Mouse (Mus musculus) heart, embryonic 14.5 days (tissue): ENCODE data around the gene 0610030E20Rik. TPM values are rescaled to one million over a fixed set of nuclear protein-coding genes. Genes with fewer than 3 reads are reported as not detected.
A peak's percentile ranks its signal among the peaks of the same experiment; 100 is the strongest.

Experiments used
- ATAC-seq: fragments of 200-750 bp; cut with Nextera tagmentation; 2 replicates; pipeline ENCODE4 v1.8.0; 2017; ENCODE audit warnings: low read depth, moderate TSS enrichment; ENCODE audit not compliant: insufficient number of reproducible peaks, insufficient read depth, low FRiP score
- H3K27ac ChIP-seq, 2 experiments: fragments of 200-500 bp in 1 of 2; fragments of 300-500 bp in 1 of 2; sonication (generic) in 1 of 2; replicated peaks in 1 of 2; 2 replicates each; pipeline ENCODE4 v1.5.1; 2012 to 2014; ENCODE audit warnings: low read depth in 2 of 2, low read length in 2 of 2, control low read depth in 1 of 2, mild to moderate bottlenecking in 1 of 2, mixed read lengths in 1 of 2; ENCODE audit not compliant: control insufficient read depth in 1 of 2, insufficient read depth in 1 of 2
- H3K27me3 ChIP-seq: fragments of 300-500 bp; sonication (generic); 2 replicates; pipeline ENCODE4 v1.6.1; 2014; ENCODE audit warnings: mild to moderate bottlenecking, low read length, control low read depth; ENCODE audit not compliant: control insufficient read depth, insufficient read depth
- H3K36me3 ChIP-seq: fragments of 300-500 bp; sonication (generic); 2 replicates; pipeline ENCODE4 v1.6.1; 2014; ENCODE audit warnings: mild to moderate bottlenecking, control low read depth, low read length, mixed read lengths; ENCODE audit not compliant: control insufficient read depth, insufficient read depth
- H3K4me1 ChIP-seq, 2 experiments: fragments of 200-500 bp in 1 of 2; fragments of 300-500 bp in 1 of 2; sonication (generic) in 1 of 2; 2 replicates each; pipeline ENCODE4 v1.6.1; 2012 to 2014; ENCODE audit warnings: low read length in 2 of 2, control low read depth in 1 of 2, mixed read lengths in 1 of 2; ENCODE audit not compliant: control insufficient read depth in 2 of 2, insufficient read depth in 2 of 2
- H3K4me2 ChIP-seq: fragments of 300-500 bp; sonication (generic); 2 replicates; pipeline ENCODE4 v1.6.1; 2014; ENCODE audit warnings: mild to moderate bottlenecking, low read length
- H3K4me3 ChIP-seq, 2 experiments: fragments of 200-500 bp in 1 of 2; fragments of 300-500 bp in 1 of 2; sonication (generic) in 1 of 2; 2 replicates each; pipeline ENCODE4 v1.5.1; 2012 to 2014; ENCODE audit warnings: low read length in 2 of 2, mild to moderate bottlenecking in 2 of 2, control low read depth in 1 of 2, low read depth in 1 of 2, moderate library complexity in 1 of 2; ENCODE audit not compliant: control insufficient read depth in 1 of 2, insufficient read depth in 1 of 2
- H3K9ac ChIP-seq: fragments of 300-500 bp; sonication (generic); 2 replicates; pipeline ENCODE4 v1.6.1; 2014; ENCODE audit warnings: mild to moderate bottlenecking, low read length
- H3K9me3 ChIP-seq: fragments of 300-500 bp; sonication (generic); 2 replicates; pipeline ENCODE4 v1.6.1; 2016; ENCODE audit warnings: low read length, control low read depth; ENCODE audit not compliant: control insufficient read depth
- WGBS: fragments of 180-500 bp; shearing (Covaris S2); extraction: QIAGEN DNeasy Blood & Tissue Kit; methylation state at CpG from one replicate; pipeline ENCODE4 v1.1.7; 2014; 5-methylcytosine and 5-hydroxymethylcytosine counted together
- polyA plus RNA-seq: library from polyadenylated mRNA; unstranded; fragments of >200 nt; fragmentation: Nextera tagmentation; extraction: Ambion mirVana; gene quantifications from 2 replicates; pipeline ENCODE4 v1.2.1, GENCODE M21; 2014

Gene 0610030E20Rik
- polyA plus RNA-seq, 1 experiment from 2014 or later, result 13.8 TPM

- under 1% methylated on average over 42 of the region's 42 CpGs for WGBS
- no peaks in the 10 kb centered on the region for H3K27me3 ChIP-seq
- H3K4me3 ChIP-seq, result peak overlapping the region; percentile 86 to 90
- H3K9me3 ChIP-seq, result no peaks in the 10 kb centered on the region
- H3K4me1 ChIP-seq, result peaks cover 16 to 22% of the 10 kb centered on the region in 2 experiments
- peak overlapping the region; percentile 87 for H3K9ac ChIP-seq
- peaks cover 34% of the 10 kb centered on the region for H3K36me3 ChIP-seq
- ATAC-seq, result peak; percentile 98
- peak overlapping the region; percentile 91 for H3K4me2 ChIP-seq
- H3K27ac ChIP-seq, result peak overlapping the region; percentile 78
Measured at GRCm38 (mm10) chr6:72362132-72363028, 15.3 kb downstream of the 0610030E20Rik start.

DNA sequence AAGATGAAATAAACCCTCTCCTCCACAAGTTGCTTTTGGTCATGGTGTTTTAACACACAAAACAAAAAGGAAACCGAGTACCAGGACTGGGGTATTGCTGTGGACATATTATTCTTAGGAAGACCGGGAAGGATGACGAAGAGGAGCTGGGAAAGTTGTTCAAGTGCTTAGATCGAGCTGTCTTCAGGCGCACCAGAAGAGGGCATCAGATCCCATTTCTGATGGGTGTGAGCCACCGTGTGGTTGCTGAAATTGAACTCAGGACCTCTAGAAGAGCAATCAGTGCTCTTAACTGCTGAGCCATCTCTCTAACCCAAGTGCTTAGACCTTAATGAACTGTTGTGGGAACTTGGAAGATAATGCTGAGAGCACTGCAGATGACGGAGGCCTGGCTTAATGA is 16.9 kb downstream of the 0610030E20Rik start:
- Histone ChIP-seq H3K4me2 (no peak overlapping the region), H3K27me3 (no peaks in the 10 kb centered on the region), H3K36me3 (peaks cover 25% of the 10 kb centered on the region), H3K9ac (no peak overlapping the region), H3K4me1 (peaks cover 14 to 15% of the 10 kb centered on the region in 2 experiments), H3K27ac (no peak overlapping the region), H3K4me3 (no peak overlapping the region), H3K9me3 (no peaks in the 10 kb centered on the region)
- no peak for ATAC-seq
- WGBS, result 41% methylated on average over 7 of the region's 7 CpGs

GRCm38 (mm10) chr6:72364985-72365384 is 17.9 kb downstream of the 0610030E20Rik start:
- no peaks in the 10 kb centered on the region for H3K9me3 ChIP-seq
- H3K9ac ChIP-seq, result no peak overlapping the region
- peaks cover 19% of the 10 kb centered on the region for H3K36me3 ChIP-seq
- no peak overlapping the region for H3K4me2 ChIP-seq
- no peak overlapping the region for H3K4me3 ChIP-seq
- 60% methylated on average over 6 of the region's 6 CpGs for WGBS
- H3K4me1 ChIP-seq, result peaks cover 17 to 18% of the 10 kb centered on the region in 2 experiments
- no peak overlapping the region for H3K27ac ChIP-seq
- no peak for ATAC-seq
- no peaks in the 10 kb centered on the region for H3K27me3 ChIP-seq

DNA sequence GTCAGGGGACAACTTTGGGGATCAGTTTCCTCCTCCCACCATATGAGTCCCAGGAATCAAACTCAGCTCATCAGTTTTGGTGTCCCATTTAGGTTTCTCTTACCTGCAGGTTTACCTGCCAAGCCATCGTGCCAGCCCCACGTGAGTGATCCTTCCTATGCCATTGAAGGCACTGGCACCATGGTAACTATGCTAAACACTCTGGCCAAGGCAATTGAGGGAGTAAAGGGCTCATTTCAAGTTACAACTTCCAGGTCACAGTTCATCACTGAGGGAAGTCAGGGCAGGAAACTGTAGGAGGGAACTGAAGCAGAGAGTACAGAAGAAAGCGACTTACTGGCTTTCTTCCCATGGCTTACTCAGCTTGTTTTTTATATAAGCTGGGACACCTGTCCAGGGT is 19.2 kb downstream of the 0610030E20Rik start:
- no peak overlapping the region for H3K27ac ChIP-seq
- no peaks in the 10 kb centered on the region for H3K9me3 ChIP-seq
- no peak overlapping the region for H3K9ac ChIP-seq
- no peaks in the 10 kb centered on the region for H3K27me3 ChIP-seq
- H3K4me1 ChIP-seq, result peaks cover 15 to 17% of the 10 kb centered on the region in 2 experiments
- no peak for ATAC-seq
- H3K4me3 ChIP-seq, result no peak overlapping the region
- WGBS, result 61% methylated on average over 3 of the region's 3 CpGs
- peaks cover 10% of the 10 kb centered on the region for H3K36me3 ChIP-seq
- H3K4me2 ChIP-seq, result no peak overlapping the region

DNA sequence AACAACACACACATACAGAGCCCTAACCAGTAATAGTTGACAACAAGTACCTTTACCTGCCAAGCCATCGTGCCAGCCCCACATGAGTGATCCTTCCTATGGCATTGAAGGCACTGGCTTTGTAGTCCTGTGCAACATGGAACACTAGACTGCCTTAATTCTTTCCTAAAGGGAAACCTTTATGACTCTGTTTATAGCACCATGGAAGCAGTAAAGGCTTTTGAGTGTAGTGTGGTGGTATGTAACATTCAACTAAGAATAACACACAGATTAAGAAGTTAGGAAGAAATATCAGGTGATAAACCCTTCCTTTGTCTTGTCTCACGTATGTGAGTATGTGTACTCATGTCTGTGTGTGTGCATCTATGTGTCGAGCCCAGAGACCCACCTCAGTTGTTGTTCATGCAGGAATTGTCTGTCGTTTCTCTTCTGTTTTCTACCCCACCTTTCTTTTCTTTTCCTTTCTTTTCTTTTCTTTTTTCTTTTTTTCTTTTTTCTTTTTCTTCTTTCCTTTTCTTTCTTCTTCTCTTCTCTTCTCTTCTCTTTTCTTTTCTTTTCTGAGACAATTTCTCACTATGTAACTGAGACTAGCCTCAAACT is 19.8 kb downstream of the 0610030E20Rik start, which contains the start of gene Rnf181:
Rnf181 (minus strand) TSS at position 113 of the 600 bp plus-strand sequence.
- ATAC-seq, result no peak

DNA sequence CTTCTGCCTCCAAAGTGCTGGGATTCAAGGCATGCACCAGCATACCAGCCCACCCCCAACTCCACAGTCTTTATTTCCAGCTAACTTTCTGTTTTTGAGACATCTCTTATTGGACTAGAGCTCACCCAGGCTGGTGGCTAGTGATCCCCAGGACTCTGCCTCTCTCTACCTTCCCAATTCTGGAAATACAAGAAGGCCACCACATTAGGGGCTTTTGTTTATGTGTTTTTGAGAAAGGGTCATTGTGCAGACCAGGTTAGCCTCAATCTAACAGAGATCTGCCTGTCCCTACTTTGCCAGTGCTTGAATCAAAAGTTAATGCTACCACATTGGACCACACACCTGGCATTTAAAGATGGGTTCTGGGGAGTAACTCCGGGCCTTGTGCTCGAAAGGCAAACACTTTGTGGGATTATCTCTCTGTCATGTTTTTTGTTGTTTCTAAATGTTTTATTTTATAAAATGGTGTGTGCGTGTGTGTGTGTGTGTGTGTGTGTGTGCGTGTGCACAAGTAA is 20.4 kb downstream of the 0610030E20Rik start:
- no peaks in the 10 kb centered on the region for H3K27me3 ChIP-seq
- peaks cover 10% of the 10 kb centered on the region for H3K36me3 ChIP-seq
- WGBS, result 80% methylated on average over 4 of the region's 4 CpGs
- peaks cover 15 to 17% of the 10 kb centered on the region in 2 experiments for H3K4me1 ChIP-seq
- H3K4me3 ChIP-seq, result no peak overlapping the region
- H3K9me3 ChIP-seq, result no peaks in the 10 kb centered on the region
- no peak overlapping the region for H3K4me2 ChIP-seq
- H3K9ac ChIP-seq, result no peak overlapping the region
- no peak for ATAC-seq
- H3K27ac ChIP-seq, result no peak overlapping the region

More for the DNA sequence above, 19.8 kb downstream of the 0610030E20Rik start, which contains the start of gene Rnf181:
- Histone ChIP-seq H3K27me3 (no peaks in the 10 kb centered on the region), H3K9me3 (no peaks in the 10 kb centered on the region), H3K4me1 (peaks cover 15 to 17% of the 10 kb centered on the region in 2 experiments), H3K4me2 (no peak within 1 kb of the TSS), H3K9ac (no peak within 1 kb of the TSS), H3K36me3 (peaks cover 10% of the 10 kb centered on the region), H3K4me3 (no peak within 1 kb of the TSS), H3K27ac (no peak within 1 kb of the TSS)
- WGBS, result 73% methylated on average over 4 of the region's 4 CpGs

- WGBS, result 68% methylated on average over 4 of the region's 4 CpGs
- no peak overlapping the region for H3K4me3 ChIP-seq
- ATAC-seq, result no peak
- no peak overlapping the region for H3K9ac ChIP-seq
- H3K4me1 ChIP-seq, result peaks cover 23 to 28% of the 10 kb centered on the region in 2 experiments
- peaks cover 10% of the 10 kb centered on the region for H3K36me3 ChIP-seq
- H3K9me3 ChIP-seq, result no peaks in the 10 kb centered on the region
- H3K4me2 ChIP-seq, result no peak overlapping the region
- peak overlapping the region in 1 of 2 experiments; percentile 82; a peak in 1 of 4 replicates for H3K27ac ChIP-seq
- no peaks in the 10 kb centered on the region for H3K27me3 ChIP-seq
Measured at GRCm38 (mm10) chr6:72369557-72369956, 22.4 kb downstream of the 0610030E20Rik start.
